Mouse (Mus musculus) embryonic facial prominence, embryonic 12.5 days (tissue): ENCODE measurements around the gene Pou2f2. TPM values are rescaled to one million over a fixed set of nuclear protein-coding genes. Genes with fewer than 3 reads are reported as not detected.

Source experiments
- ATAC-seq: fragments of 200-750 bp; cut with Nextera tagmentation; 2 replicates; pipeline ENCODE4 v1.8.0; 2017; ENCODE audit not compliant: insufficient number of reproducible peaks, insufficient read depth, low FRiP score, low TSS enrichment
- H3K27ac ChIP-seq: fragments of 300-500 bp; sonication (generic); 2 replicates; pipeline ENCODE4 v1.5.1; 2016; ENCODE audit warnings: mild to moderate bottlenecking
- H3K27me3 ChIP-seq: fragments of 300-500 bp; sonication (generic); 2 replicates; pipeline ENCODE4 v1.6.1; 2016; ENCODE audit warnings: mild to moderate bottlenecking, moderate library complexity
- H3K36me3 ChIP-seq: fragments of 300-500 bp; sonication (generic); 2 replicates; pipeline ENCODE4 v1.6.1; 2016; ENCODE audit warnings: mild to moderate bottlenecking
- H3K4me1 ChIP-seq: fragments of 300-500 bp; sonication (generic); 2 replicates; pipeline ENCODE4 v1.6.1; 2016
- H3K4me2 ChIP-seq: fragments of 300-500 bp; sonication (generic); replicated peaks from 2 replicates; pipeline ENCODE4 v1.6.1; 2016; ENCODE audit warnings: mild to moderate bottlenecking, moderate library complexity
- H3K4me3 ChIP-seq: fragments of 300-500 bp; sonication (generic); 2 replicates; pipeline ENCODE4 v1.5.1; 2016; ENCODE audit warnings: mild to moderate bottlenecking
- H3K9ac ChIP-seq: fragments of 300-500 bp; sonication (generic); 2 replicates; pipeline ENCODE4 v1.6.1; 2016; ENCODE audit warnings: mild to moderate bottlenecking, moderate library complexity
- H3K9me3 ChIP-seq: fragments of 300-500 bp; sonication (generic); 2 replicates; pipeline ENCODE4 v1.6.1; 2016; ENCODE audit warnings: mild to moderate bottlenecking, moderate library complexity
- WGBS: fragments of 180-500 bp; shearing (Covaris S2); methylation state at CpG from one replicate; pipeline ENCODE4 v1.1.7; 2016; 5-methylcytosine and 5-hydroxymethylcytosine counted together
- polyA plus RNA-seq: library from polyadenylated mRNA; unstranded; fragments of >200 nt; fragmentation: Nextera tagmentation; extraction: Ambion mirVana; gene quantifications from 2 replicates; pipeline ENCODE4 v1.2.1, GENCODE M21; 2016

Pou2f2 gene
- polyA plus RNA-seq, 1 experiment from 2014 or later = 3.2 TPM

- WGBS = 24% methylated on average over 21 of the region's 21 CpGs
- Histone ChIP-seq H3K4me1 (no peaks in the 10 kb centered on the region), H3K9me3 (no peaks in the 10 kb centered on the region), H3K27me3 (peaks cover 19% of the 10 kb centered on the region), H3K36me3 (no peaks in the 10 kb centered on the region), H3K9ac (no peak overlapping the region), H3K27ac (no peak overlapping the region), H3K4me2 (no peak overlapping the region), H3K4me3 (no peak overlapping the region)
- 0 out of 2 replicates have a peak, but pooled peaks have one; percentile 64 for ATAC-seq
These were observed 8.4 kb upstream of the Pou2f2 start for GRCm38 (mm10) chr7:25187662-25188650.

- Histone ChIP-seq H3K9me3 (no peaks in the 10 kb centered on the region), H3K9ac (no peak overlapping the region), H3K4me3 (no peak overlapping the region), H3K36me3 (no peaks in the 10 kb centered on the region), H3K4me1 (peaks cover 9% of the 10 kb centered on the region; the same call in 1 of the 2 replicates), H3K27me3 (peaks cover 58% of the 10 kb centered on the region), H3K27ac (no peak overlapping the region), H3K4me2 (no peak overlapping the region)
- no peak for ATAC-seq
- WGBS = 80% methylated on average over 6 of the region's 6 CpGs
These were observed 4.6 kb upstream of the Pou2f2 start for GRCm38 (mm10) chr7:25184091-25184490.

GRCm38 (mm10) chr7:25181814-25182213 lies 2.3 kb upstream of the Pou2f2 start:
- Histone ChIP-seq H3K4me3 (peak overlapping the region; percentile 16; the same call in 1 of the 2 replicates), H3K4me1 (peaks cover 9% of the 10 kb centered on the region; the same call in 1 of the 2 replicates), H3K9me3 (no peaks in the 10 kb centered on the region), H3K27me3 (peaks cover 80% of the 10 kb centered on the region), H3K4me2 (peak overlapping the region; percentile 21; the same call in 1 of the 2 replicates), H3K36me3 (no peaks in the 10 kb centered on the region), H3K27ac (no peak overlapping the region), H3K9ac (0 out of 2 replicates have a peak overlapping the region, but pooled peaks have one; percentile 19)
- ATAC-seq = no peak
- WGBS = 4% methylated on average over 21 of the region's 21 CpGs

GRCm38 (mm10) chr7:25181331-25181790 lies 1.8 kb upstream of the Pou2f2 start:
- H3K4me1 ChIP-seq = peaks cover 9% of the 10 kb centered on the region; the same call in 1 of the 2 replicates
- H3K36me3 ChIP-seq = no peaks in the 10 kb centered on the region
- WGBS = 1% methylated on average over 15 of the region's 15 CpGs
- peak overlapping the region; percentile 21; the same call in 1 of the 2 replicates for H3K4me2 ChIP-seq
- no peaks in the 10 kb centered on the region for H3K9me3 ChIP-seq
- H3K9ac ChIP-seq = 0 out of 2 replicates have a peak overlapping the region, but pooled peaks have one; percentile 19
- H3K4me3 ChIP-seq = peak overlapping the region; percentile 16; the same call in 1 of the 2 replicates
- peaks cover 84% of the 10 kb centered on the region for H3K27me3 ChIP-seq
- H3K27ac ChIP-seq = no peak overlapping the region
- peak; percentile 53; the same call in 1 of the 2 replicates for ATAC-seq

GRCm38 (mm10) chr7:25180512-25180911 lies 986 bp upstream of the Pou2f2 start:
- H3K4me2 ChIP-seq = peak overlapping the region; percentile 87; the same call in 1 of the 2 replicates
- no peak overlapping the region for H3K9ac ChIP-seq
- H3K36me3 ChIP-seq = no peaks in the 10 kb centered on the region
- no peak for ATAC-seq
- H3K9me3 ChIP-seq = no peaks in the 10 kb centered on the region
- peaks cover 9% of the 10 kb centered on the region; the same call in 1 of the 2 replicates for H3K4me1 ChIP-seq
- no peak overlapping the region for H3K27ac ChIP-seq
- peak overlapping the region; percentile 54 for H3K4me3 ChIP-seq
- WGBS = 5% methylated on average over 6 of the region's 6 CpGs
- H3K27me3 ChIP-seq = peaks cover 92% of the 10 kb centered on the region

- Histone ChIP-seq H3K4me2 (peak overlapping the region; percentile 87), H3K36me3 (no peaks in the 10 kb centered on the region), H3K27ac (peak overlapping the region; percentile 50; the same call in 1 of the 2 replicates), H3K4me1 (peaks cover 9% of the 10 kb centered on the region; the same call in 1 of the 2 replicates), H3K9me3 (no peaks in the 10 kb centered on the region), H3K4me3 (peak overlapping the region; percentile 54), H3K27me3 (peaks cover 93% of the 10 kb centered on the region), H3K9ac (peak overlapping the region; percentile 44)
- peak; percentile 43; the same call in 1 of the 2 replicates for ATAC-seq
- WGBS = 1% methylated on average over 56 of the region's 56 CpGs
These were observed 530 bp downstream of the Pou2f2 start for GRCm38 (mm10) chr7:25178787-25179605.

- no peak overlapping the region for H3K9ac ChIP-seq
- peak overlapping the region; percentile 54 for H3K4me3 ChIP-seq
- peak overlapping the region; percentile 87 for H3K4me2 ChIP-seq
- ATAC-seq = no peak
- no peaks in the 10 kb centered on the region for H3K36me3 ChIP-seq
- no peaks in the 10 kb centered on the region for H3K9me3 ChIP-seq
- H3K27me3 ChIP-seq = peaks cover 87% of the 10 kb centered on the region
- no peak overlapping the region for H3K27ac ChIP-seq
- peaks cover 9% of the 10 kb centered on the region; the same call in 1 of the 2 replicates for H3K4me1 ChIP-seq
- WGBS = 1% methylated on average over 17 of the region's 17 CpGs
These were observed 1.2 kb downstream of the Pou2f2 start for GRCm38 (mm10) chr7:25178317-25178716.

- whole genome bisulfite sequencing = 55% methylated on average over 11 of the region's 11 CpGs
- Histone ChIP-seq H3K4me2 (no peak overlapping the region), H3K36me3 (no peaks in the 10 kb centered on the region), H3K27me3 (peaks cover 47% of the 10 kb centered on the region), H3K9me3 (no peaks in the 10 kb centered on the region), H3K4me1 (0 out of 2 replicates have a peak, but pooled peaks cover 3% of the 10 kb centered on the region), H3K27ac (no peak overlapping the region), H3K9ac (no peak overlapping the region), H3K4me3 (no peak overlapping the region)
- no peak for ATAC-seq
These were observed 5.2 kb downstream of the Pou2f2 start for GRCm38 (mm10) chr7:25174343-25174742.

GRCm38 (mm10) chr7:25172669-25173068 lies 6.9 kb downstream of the Pou2f2 start:
- H3K4me1 ChIP-seq = 0 out of 2 replicates have a peak, but pooled peaks cover 3% of the 10 kb centered on the region
- no peaks in the 10 kb centered on the region for H3K9me3 ChIP-seq
- peaks cover 31% of the 10 kb centered on the region for H3K27me3 ChIP-seq
- no peak overlapping the region for H3K4me2 ChIP-seq
- no peak overlapping the region for H3K9ac ChIP-seq
- no peak overlapping the region for H3K4me3 ChIP-seq
- H3K27ac ChIP-seq = no peak overlapping the region
- ATAC-seq = no peak
- WGBS = 17% methylated on average over 5 of the region's 5 CpGs
- no peaks in the 10 kb centered on the region for H3K36me3 ChIP-seq

GRCm38 (mm10) chr7:25170583-25170982 lies 8.9 kb downstream of the Pou2f2 start:
- 38% methylated on average over 3 of the region's 3 CpGs for WGBS
- H3K4me3 ChIP-seq = no peak overlapping the region
- H3K4me1 ChIP-seq = 0 out of 2 replicates have a peak, but pooled peaks cover 3% of the 10 kb centered on the region
- H3K4me2 ChIP-seq = no peak overlapping the region
- no peak overlapping the region for H3K9ac ChIP-seq
- H3K9me3 ChIP-seq = no peaks in the 10 kb centered on the region
- ATAC-seq = no peak
- no peak overlapping the region for H3K27ac ChIP-seq
- peaks cover 10% of the 10 kb centered on the region for H3K27me3 ChIP-seq
- no peaks in the 10 kb centered on the region for H3K36me3 ChIP-seq

GRCm38 (mm10) chr7:25166106-25166505 lies 13.4 kb downstream of the Pou2f2 start:
- Histone ChIP-seq H3K4me2 (no peak overlapping the region), H3K27me3 (peaks cover 14% of the 10 kb centered on the region), H3K27ac (no peak overlapping the region), H3K9me3 (no peaks in the 10 kb centered on the region), H3K4me3 (no peak overlapping the region), H3K36me3 (no peaks in the 10 kb centered on the region), H3K9ac (no peak overlapping the region), H3K4me1 (no peaks in the 10 kb centered on the region)
- no peak for ATAC-seq
- WGBS = 79% methylated on average over 5 of the region's 5 CpGs
